Mouse (Mus musculus): Measurements from ENCODE around the gene BC055324.
"Not testable (repeated sequence)": the region's sequence is repeated elsewhere in the genome, so short reads cannot be mapped to it uniquely, and the experiment has no call there.

DNA sequence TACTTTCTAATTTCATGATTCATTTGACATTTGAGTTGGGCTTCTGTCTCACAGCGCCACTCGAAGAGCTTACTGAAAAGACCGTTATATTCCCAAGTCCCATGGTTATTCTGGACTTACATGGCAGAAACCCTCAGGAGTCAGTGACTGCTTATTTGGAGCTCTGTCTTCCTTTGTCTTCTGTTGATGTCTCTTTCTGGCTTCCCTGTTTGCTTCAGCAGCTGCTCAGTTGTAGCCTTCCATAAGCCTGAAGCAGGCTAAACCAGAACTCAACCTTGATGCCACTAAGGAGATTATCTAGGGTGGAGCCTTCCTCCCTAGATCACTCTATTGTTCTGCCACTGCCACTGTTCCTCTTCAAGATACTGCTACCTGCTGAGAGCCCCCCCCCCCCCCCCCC lies 26.1 kb upstream of the BC055324 start:
- TF ChIP-seq POLR2A (IDR thresholded peaks at IDR 0.05; ENCODE audit: extremely low read depth, insufficient read depth, low read length); CTCF (IDR thresholded peaks at IDR 0.05; ENCODE audit: low read depth, low read length): not testable (repeated sequence)

Data from liver, adult 2 months (tissue).